10 mouse cellular contexts compared by ENCODE assay signal in the genomic region with DNA sequence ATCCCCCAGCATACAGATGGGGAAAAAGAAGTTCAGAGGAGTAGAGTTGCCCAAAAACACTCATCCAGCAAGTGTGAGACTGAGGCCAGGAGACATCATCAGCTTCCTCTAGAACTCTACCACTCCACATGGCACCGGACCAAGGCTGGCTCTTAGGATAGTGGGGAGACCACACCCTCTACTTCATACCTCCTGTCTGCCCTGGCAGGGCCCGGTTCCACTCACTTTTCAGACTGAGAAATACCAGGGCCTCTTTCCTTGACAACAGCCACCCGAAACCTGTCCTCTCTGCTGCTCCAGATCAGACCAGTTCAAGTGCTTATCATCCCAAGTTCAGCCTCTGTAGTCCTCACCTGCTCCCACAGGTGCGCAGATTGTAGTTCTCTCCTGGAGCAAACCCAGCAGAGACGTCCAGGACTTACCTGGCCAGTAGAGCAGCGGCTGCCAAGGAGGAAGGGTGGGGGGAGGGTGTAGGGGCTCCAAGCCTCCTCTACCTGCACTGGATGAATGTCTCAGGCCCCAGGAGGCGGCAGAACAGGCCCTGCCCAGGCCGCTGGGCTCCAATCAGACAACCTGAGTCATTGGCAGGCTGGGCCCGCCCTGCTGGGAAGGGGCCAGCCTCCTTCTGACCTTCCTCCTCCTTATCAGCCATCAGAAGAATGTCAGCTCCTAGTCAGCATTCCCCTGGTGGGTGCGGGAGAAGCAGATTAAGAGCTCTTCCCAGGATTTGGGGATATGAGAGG. TPM values are rescaled to one million over a fixed set of nuclear protein-coding genes. Genes with fewer than 3 reads are reported as not detected.
DNase-seq lines count a peak whose midpoint lies in the region; ATAC-seq and TF ChIP-seq lines count a peak whose summit lies in the region.
"Had no signal": no experiment of that assay in that cellular context is flagged by ENCODE, and none has a peak within 500 bp of the region (broad histone marks: within the 10 kb centered on the region; RNA-seq: fewer than 3 reads in every experiment).

Sh3tc1 (minus strand) TSS at position 452 of the 743 bp plus-strand sequence.

- 13% methylated on average over 10 of the region's 10 CpGs for WGBS in heart, embryonic 14.5 days
- 17% methylated on average over 9 of the region's 10 CpGs for WGBS in forebrain, embryonic 11.5 days

- no peak within 1 kb of the TSS for H3K9ac ChIP-seq in heart, embryonic 14.5 days (ENCODE audit: low read length)
- H3K9ac ChIP-seq in forebrain, embryonic 11.5 days (ENCODE audit: low read length), result no peak within 1 kb of the TSS
- H3K9ac ChIP-seq: limb, embryonic 12.5 days had no signal

- H3K4me2 ChIP-seq in heart, embryonic 14.5 days (ENCODE audit: low read length), result peak within 1 kb of the TSS; percentile 33
- no peak within 1 kb of the TSS for H3K4me2 ChIP-seq in forebrain, embryonic 11.5 days (ENCODE audit: low read depth, low read length, severe bottlenecking)
- H3K4me2 ChIP-seq: limb, embryonic 12.5 days had no signal

- H3K9me3 ChIP-seq in heart, embryonic 14.5 days (ENCODE audit: control insufficient read depth, low read length), result no peaks in the 10 kb centered on the region
- no peaks in the 10 kb centered on the region for H3K9me3 ChIP-seq in forebrain, embryonic 11.5 days (ENCODE audit: control insufficient read depth, low read length)
- H3K9me3 ChIP-seq: limb, embryonic 12.5 days had no signal

- H3K4me3 ChIP-seq in heart, embryonic 14.5 days (ENCODE audit: control insufficient read depth in 1 of 2, insufficient read depth in 1 of 2, low read depth in 1 of 2, low read length in 2 of 2), result no peak within 1 kb of the TSS
- no peak within 1 kb of the TSS for H3K4me3 ChIP-seq in forebrain, embryonic 11.5 days (ENCODE audit: low read depth, low read length)
- no peak within 1 kb of the TSS for H3K4me3 ChIP-seq in gastrocnemius, adult 2 months
- H3K4me3 ChIP-seq: limb, embryonic 12.5 days had no signal

- intact Hi-C loops in gastrocnemius, adult 2 months (cut with DNase I), result loop anchor here (10.0 kb wide), 1 partner anchor 235 kb away; no protein-coding TSS in a partner anchor

- peak; percentile 79 for DNase-seq in ovary, adult 18-20 months (ENCODE audit: low spot score)
- DNase-seq in ovary, postnatal 14 days (ENCODE audit: low spot score), result no peak
- peak; percentile 82 to 86 for DNase-seq in kidney, postnatal 36 days
- DNase-seq in urinary bladder, postnatal 14 days (ENCODE audit: low spot score), result peak; percentile 80
- DNase-seq in forebrain, embryonic 11.5 days (ENCODE audit: low spot score), result no peak
- no peak for DNase-seq in left cerebral cortex, adult 11 months (ENCODE audit: low spot score)
- no peak for DNase-seq in gastrocnemius, adult 2 months
- DNase-seq: right cerebral cortex, adult 18-20 months had no signal

- peak; percentile 45 for ATAC-seq in heart, embryonic 14.5 days (ENCODE audit: insufficient number of reproducible peaks, insufficient read depth, low FRiP score, low read depth)
- ATAC-seq in forebrain, embryonic 11.5 days (replicated peaks; ENCODE audit: low FRiP score), result no peak

- no peak within 1 kb of the TSS for H3K27ac ChIP-seq in heart, embryonic 14.5 days (replicated peaks in 1 of 2; ENCODE audit: control insufficient read depth in 1 of 2, insufficient read depth in 1 of 2, low read depth in 2 of 2, low read length in 2 of 2)
- no peak within 1 kb of the TSS for H3K27ac ChIP-seq in forebrain, embryonic 11.5 days (ENCODE audit: low read depth, low read length)
- no peak within 1 kb of the TSS; the same call in 1 of the 2 replicates for H3K27ac ChIP-seq in gastrocnemius, adult 2 months
- H3K27ac ChIP-seq: limb, embryonic 12.5 days had no signal

- TF ChIP-seq CTCF in gastrocnemius, adult 2 months (IDR thresholded peaks at IDR 0.05), result no peak

- no peaks in the 10 kb centered on the region; the same call in 1 of the 2 replicates for H3K27me3 ChIP-seq in heart, embryonic 14.5 days (ENCODE audit: control insufficient read depth, insufficient read depth, low read length)
- no peaks in the 10 kb centered on the region; the same call in 1 of the 2 replicates for H3K27me3 ChIP-seq in forebrain, embryonic 11.5 days (ENCODE audit: control insufficient read depth, insufficient read depth, low read length)

- no peaks in the 10 kb centered on the region for H3K36me3 ChIP-seq in heart, embryonic 14.5 days (ENCODE audit: control insufficient read depth, insufficient read depth, low read length)
- no peaks in the 10 kb centered on the region for H3K36me3 ChIP-seq in forebrain, embryonic 11.5 days (ENCODE audit: control insufficient read depth, insufficient read depth, low read length)
- H3K36me3 ChIP-seq: limb, embryonic 12.5 days had no signal

- H3K4me1 ChIP-seq in heart, embryonic 14.5 days (ENCODE audit: control insufficient read depth in 2 of 2, insufficient read depth in 2 of 2, low read length in 2 of 2), result peaks cover 48% of the 10 kb centered on the region in 2 experiments
- no peaks in the 10 kb centered on the region for H3K4me1 ChIP-seq in forebrain, embryonic 11.5 days (replicated peaks; ENCODE audit: control insufficient read depth, insufficient read depth, low read length)

RNA-seq across cellular contexts. Expression of gene Sh3tc1, which starts in this region (rescaled TPM):
- polyA plus RNA-seq in heart, embryonic 14.5 days (2014; fragmentation: Nextera tagmentation; extraction: Ambion mirVana), result 6.3 and 7.8 TPM in 2 replicates
- 3.4 TPM in 2 replicates for polyA plus RNA-seq in forebrain, embryonic 11.5 days (2014; fragmentation: Nextera tagmentation; extraction: Ambion mirVana)
- total RNA-seq in gastrocnemius, adult 2 months (2021), result 1 to 10 TPM; 2.2 to 2.4 TPM

Comparison
In these comparisons a context has a peak if more than half of its experiments do, and no peak if none do; other contexts are left out.
1. DNase-seq: peak in ovary, adult 18-20 months (single experiment), kidney, postnatal 36 days (2 of 2) and urinary bladder, postnatal 14 days (single experiment); none in ovary, postnatal 14 days (single experiment), forebrain, embryonic 11.5 days (single experiment), left cerebral cortex, adult 11 months (single experiment) and gastrocnemius, adult 2 months (single experiment).